Mouse (Mus musculus) MEL (cell line): ENCODE results near the gene Gipc2. TPM values are rescaled to one million over a fixed set of nuclear protein-coding genes. Genes with fewer than 3 reads are reported as not detected.

ENCODE experiments used
- DNase-seq: peaks from one replicate; pipeline ENCODE4 v3.0.0; 2011; ENCODE audit warnings: low read depth, low spot score
- H3K27ac ChIP-seq: 2 replicates; pipeline ENCODE4 v1.5.1; 2012; ENCODE audit warnings: low read depth, mild to moderate bottlenecking, control low read depth, low read length, moderate library complexity; ENCODE audit not compliant: control insufficient read depth
- H3K27me3 ChIP-seq, 2 experiments: fragments of 150-350 bp in 1 of 2; sonication (generic) in 1 of 2; 2 replicates each; pipeline ENCODE4 v1.6.1; 2012; ENCODE audit warnings: low read length in 2 of 2, mild to moderate bottlenecking in 2 of 2, improper control_type of control experiment in 1 of 2, moderate library complexity in 1 of 2; ENCODE audit not compliant: insufficient read depth in 2 of 2, control insufficient read depth in 1 of 2
- H3K36me3 ChIP-seq, 2 experiments: 2 replicates each; pipeline ENCODE4 v1.6.1; 2012 to 2014; ENCODE audit warnings: low read length in 2 of 2, improper control_type of control experiment in 1 of 2, inconsistent platforms in 1 of 2, mild to moderate bottlenecking in 1 of 2; ENCODE audit not compliant: insufficient read depth in 2 of 2, control insufficient read depth in 1 of 2
- H3K4me1 ChIP-seq, 2 experiments: fragments of 150-350 bp in 1 of 2; sonication (generic) in 1 of 2; 2 replicates each; pipeline ENCODE4 v1.6.1; 2012; ENCODE audit warnings: low read length in 2 of 2, improper control_type of control experiment in 1 of 2, mild to moderate bottlenecking in 1 of 2; ENCODE audit not compliant: insufficient read depth in 2 of 2, control insufficient read depth in 1 of 2
- H3K4me3 ChIP-seq, 2 experiments: fragments of 150-350 bp in 1 of 2; sonication (generic) in 1 of 2; 2 replicates each; pipeline ENCODE4 v1.5.1; 2012; ENCODE audit warnings: low read depth in 2 of 2, low read length in 2 of 2, mild to moderate bottlenecking in 2 of 2, moderate library complexity in 2 of 2, control low read depth in 1 of 2, improper control_type of control experiment in 1 of 2; ENCODE audit not compliant: control insufficient read depth in 1 of 2, insufficient read depth in 1 of 2
- H3K79me2 ChIP-seq: 2 replicates; pipeline ENCODE4 v1.6.1; 2012; ENCODE audit warnings: mild to moderate bottlenecking, low read length, moderate library complexity; ENCODE audit not compliant: control insufficient read depth, poor library complexity, insufficient read depth
- H3K9ac ChIP-seq: 2 replicates; pipeline ENCODE4 v1.6.1; 2012; ENCODE audit warnings: low read depth, mild to moderate bottlenecking, control low read depth, low read length, moderate library complexity; ENCODE audit not compliant: control insufficient read depth, poor library complexity, severe bottlenecking
- H3K9me3 ChIP-seq: fragments of 150-350 bp; sonication (generic); replicated peaks from 2 replicates; pipeline ENCODE4 v1.6.1; 2012; ENCODE audit warnings: mild to moderate bottlenecking, low read length, improper control_type of control experiment, moderate library complexity; ENCODE audit not compliant: insufficient read depth
- CHD1 ChIP-seq: IDR thresholded peaks from 2 replicates; pipeline ENCODE4 v1.6.1; 2012; ENCODE audit warnings: low read depth, mild to moderate bottlenecking, inconsistent platforms, low read length, improper control_type of control experiment
- CTCF ChIP-seq, 3 experiments: IDR thresholded peaks in 2 of 3; conservative IDR thresholded peaks in 1 of 3; 2 replicates each; pipeline ENCODE4 v1.5.1; 2011 to 2012; ENCODE audit warnings: low read length in 3 of 3, low read depth in 2 of 3, mild to moderate bottlenecking in 2 of 3, improper control_type of control experiment in 1 of 3, inconsistent platforms in 1 of 3, mixed read lengths in 1 of 3, moderate library complexity in 1 of 3; ENCODE audit not compliant: control insufficient read depth in 1 of 3, insufficient read depth in 1 of 3, poor library complexity in 1 of 3, severe bottlenecking in 1 of 3
- E2F4 ChIP-seq: IDR thresholded peaks from 2 replicates; pipeline ENCODE4 v1.6.1; 2011; ENCODE audit warnings: low read depth, low read length, improper control_type of control experiment, borderline replicate concordance
- EP300 ChIP-seq, 2 experiments: IDR thresholded peaks; 2 replicates each; pipeline ENCODE4 v1.6.1; 2011; ENCODE audit warnings: improper control_type of control experiment in 2 of 2, low read length in 2 of 2, low read depth in 1 of 2, mild to moderate bottlenecking in 1 of 2
- ETS1 ChIP-seq: IDR thresholded peaks from 2 replicates; pipeline ENCODE4 v1.6.1; 2012; ENCODE audit warnings: low read depth, mild to moderate bottlenecking, inconsistent platforms, low read length, improper control_type of control experiment, moderate library complexity
- KAT2A ChIP-seq: conservative IDR thresholded peaks from 2 replicates; pipeline ENCODE4 v1.6.1; 2012; ENCODE audit warnings: low read depth, low read length, improper control_type of control experiment, inconsistent platforms
- MXI1 ChIP-seq: IDR thresholded peaks from 2 replicates; pipeline ENCODE4 v1.6.1; 2011; ENCODE audit warnings: mild to moderate bottlenecking, low read depth, low read length, improper control_type of control experiment
- MYB ChIP-seq: IDR thresholded peaks from 2 replicates; pipeline ENCODE4 v1.6.1; 2011; ENCODE audit warnings: mild to moderate bottlenecking, low read depth, low read length, improper control_type of control experiment
- MYC ChIP-seq: IDR thresholded peaks from 2 replicates; pipeline ENCODE4 v1.6.1; 2011; ENCODE audit warnings: low read depth, mild to moderate bottlenecking, low read length, improper control_type of control experiment, moderate library complexity
- NRF1 ChIP-seq: IDR thresholded peaks from 2 replicates; pipeline ENCODE4 v1.6.1; 2014; ENCODE audit warnings: low read depth, mild to moderate bottlenecking, inconsistent platforms, low read length, improper control_type of control experiment, moderate library complexity; ENCODE audit not compliant: poor library complexity, insufficient read depth, severe bottlenecking
- POLR2AphosphoS2 ChIP-seq: IDR thresholded peaks from 2 replicates; pipeline ENCODE4 v1.6.1; 2011; ENCODE audit warnings: low read length, improper control_type of control experiment
- POLR2AphosphoS5 ChIP-seq: IDR thresholded peaks from 2 replicates; pipeline ENCODE4 v1.6.1; 2012; ENCODE audit warnings: low read depth, borderline replicate concordance, mild to moderate bottlenecking, inconsistent platforms, low read length, moderate library complexity, mixed read lengths
- RAD21 ChIP-seq: IDR thresholded peaks from 2 replicates; pipeline ENCODE4 v1.6.1; 2011; ENCODE audit warnings: mild to moderate bottlenecking, low read depth, low read length, improper control_type of control experiment
- RCOR1 ChIP-seq: IDR thresholded peaks from 2 replicates; pipeline ENCODE4 v1.6.1; 2012; ENCODE audit warnings: low read depth, mild to moderate bottlenecking, inconsistent platforms, low read length, improper control_type of control experiment
- SMC3 ChIP-seq: IDR thresholded peaks from 2 replicates; pipeline ENCODE4 v1.6.1; 2011; ENCODE audit warnings: low read depth, low read length, improper control_type of control experiment
- TCF12 ChIP-seq: IDR thresholded peaks from 2 replicates; pipeline ENCODE4 v1.6.1; 2014; ENCODE audit warnings: low read depth, mild to moderate bottlenecking, inconsistent platforms, low read length, improper control_type of control experiment, moderate library complexity
- ZC3H11A ChIP-seq: IDR thresholded peaks from 2 replicates; pipeline ENCODE4 v1.6.1; 2012; ENCODE audit warnings: low read depth, mild to moderate bottlenecking, inconsistent platforms, low read length, improper control_type of control experiment
- ZMIZ1 ChIP-seq: IDR thresholded peaks from 2 replicates; pipeline ENCODE4 v1.6.1; 2012; ENCODE audit warnings: low read depth, mild to moderate bottlenecking, inconsistent platforms, low read length, improper control_type of control experiment, moderate library complexity
- ZNF384 ChIP-seq: IDR thresholded peaks from 2 replicates; pipeline ENCODE4 v1.6.1; 2012; ENCODE audit warnings: low read depth, mild to moderate bottlenecking, inconsistent platforms, low read length, improper control_type of control experiment
- polyA plus RNA-seq, 2 experiments: library from polyadenylated mRNA; stranded (reverse) in 1 of 2; unstranded in 1 of 2; fragments of >175 nt in 1 of 2; fragments of >200 nt in 1 of 2; gene quantifications; 2 replicates each; pipeline versions ENCODE4 v1.2.1 to v1.2.4; 2012; ENCODE audit warnings: low replicate concordance in 2 of 2, low read depth in 1 of 2; ENCODE audit not compliant: insufficient read length in 2 of 2, insufficient read depth in 1 of 2, missing spikeins in 1 of 2
- total RNA-seq: library from RNA; depleted of rRNA; stranded (reverse); fragments of 300-350 nt; gene quantifications from 2 replicates; pipeline ENCODE4 v1.2.3, GENCODE M21; 2012

Gipc2 gene
- total and polyA plus RNA-seq, 3 experiments = 0.27 to 0.78 TPM; not detected in 1

DNA sequence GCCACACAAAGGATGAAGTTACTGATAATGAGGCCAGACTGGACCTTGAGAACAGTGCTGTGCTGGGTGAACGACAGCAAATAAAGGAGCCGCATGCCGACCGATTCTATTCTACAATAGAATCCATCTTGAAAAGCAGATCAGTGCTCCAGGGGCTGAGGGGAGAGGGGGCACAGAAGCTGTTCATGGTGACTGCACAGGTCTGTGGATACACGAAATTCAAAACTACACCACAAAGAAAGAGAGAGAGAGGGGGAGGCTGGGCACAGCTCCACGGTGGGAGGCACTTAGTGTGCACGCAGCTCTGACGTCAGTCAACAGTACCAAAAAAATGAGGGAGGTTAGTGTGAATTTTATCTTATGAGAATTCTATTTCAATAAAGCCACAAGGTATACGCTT, 17.5 kb upstream of the Gipc2 start:
- DNase-seq = no peak
- no peak overlapping the region for H3K27ac ChIP-seq
- H3K27me3 ChIP-seq = no peaks in the 10 kb centered on the region
- peaks cover 11% of the 10 kb centered on the region for H3K79me2 ChIP-seq
- H3K36me3 ChIP-seq = peaks cover 3 to 4% of the 10 kb centered on the region in 2 experiments
- TF ChIP-seq MYB = no peak
- no peak for TF ChIP-seq RCOR1
- no peak for TF ChIP-seq POLR2AphosphoS5
- TF ChIP-seq ETS1 = no peak
- no peak for TF ChIP-seq ZNF384
- TF ChIP-seq CHD1 = no peak
- TF ChIP-seq SMC3 = no peak
- no peaks in the 10 kb centered on the region for H3K9me3 ChIP-seq
- H3K9ac ChIP-seq = no peak overlapping the region
- H3K4me3 ChIP-seq = no peak overlapping the region
- H3K4me1 ChIP-seq = peaks cover 0 to under 1% of the 10 kb centered on the region in 2 experiments; a peak in 1 of 4 replicates

GRCm38 (mm10) chr3:152180624-152181023, 14.6 kb upstream of the Gipc2 start:
- H3K27ac ChIP-seq = no peak overlapping the region
- no peaks in the 10 kb centered on the region for H3K9me3 ChIP-seq
- no peak for DNase-seq
- H3K79me2 ChIP-seq = no peaks in the 10 kb centered on the region
- peaks cover 0 to 2% of the 10 kb centered on the region in 2 experiments; a peak in 2 of 4 replicates for H3K36me3 ChIP-seq
- H3K27me3 ChIP-seq = no peaks in the 10 kb centered on the region
- TF ChIP-seq E2F4 = no peak
- TF ChIP-seq ZC3H11A = no peak
- TF ChIP-seq EP300 (IDR thresholded peaks at IDR 0.05; ENCODE audit: low read depth in 1 of 2, low read length in 2 of 2) = no peak
- TF ChIP-seq CHD1 = no peak
- TF ChIP-seq ZMIZ1 = no peak
- TF ChIP-seq RAD21 = no peak
- no peak for TF ChIP-seq MYC
- TF ChIP-seq TCF12 = no peak
- TF ChIP-seq NRF1 = no peak
- no peak for TF ChIP-seq CTCF (IDR thresholded peaks at IDR 0.05 in 2 of 3, conservative IDR thresholded peaks at IDR 0.05 in 1 of 3; ENCODE audit: control insufficient read depth in 1 of 3, insufficient read depth in 1 of 3, low read depth in 2 of 3, low read length in 3 of 3, poor library complexity in 1 of 3, severe bottlenecking in 1 of 3)
- no peak for TF ChIP-seq POLR2AphosphoS2
- TF ChIP-seq KAT2A = no peak
- no peak for TF ChIP-seq MXI1
- TF ChIP-seq, all 39 proteins: peak for 0
- H3K9ac ChIP-seq = no peak overlapping the region
- no peak overlapping the region for H3K4me3 ChIP-seq
- H3K4me1 ChIP-seq = no peaks in the 10 kb centered on the region
